ENCODE assay signal across 18 mouse cellular contexts in genomic region chr10:60753941-60754340, GRCm38 (mm10).
"Had no signal": no experiment of that assay in that cellular context is flagged by ENCODE, and none has a peak within 500 bp of the region (broad histone marks: within the 10 kb centered on the region; RNA-seq: fewer than 3 reads in every experiment).

No protein-coding gene starts in this region.

- H3K36me3 ChIP-seq: forebrain, embryonic 15.5 days; hindbrain, embryonic 15.5 days; limb, embryonic 10.5 days; liver, embryonic 13.5 days; liver, embryonic 15.5 days had no signal

- H3K27ac ChIP-seq: forebrain, embryonic 15.5 days; heart, adult 2 months; heart, embryonic 13.5 days; heart, embryonic 15.5 days; hindbrain, embryonic 13.5 days; hindbrain, embryonic 15.5 days; hindbrain, postnatal 0 days; left cerebral cortex, adult 2 months; limb, embryonic 12.5 days; liver, embryonic 13.5 days; liver, embryonic 15.5 days had no signal

- H3K4me3 ChIP-seq: forebrain, embryonic 15.5 days; heart, embryonic 13.5 days; heart, embryonic 15.5 days; hindbrain, embryonic 13.5 days; hindbrain, embryonic 15.5 days; layer of hippocampus, adult 2 months; left cerebral cortex, adult 2 months; limb, embryonic 10.5 days; limb, embryonic 12.5 days; liver, embryonic 13.5 days; liver, embryonic 15.5 days had no signal

- H3K27me3 ChIP-seq: forebrain, embryonic 15.5 days; heart, embryonic 13.5 days; heart, embryonic 15.5 days; hindbrain, embryonic 13.5 days; hindbrain, embryonic 15.5 days; limb, embryonic 12.5 days; liver, embryonic 13.5 days; liver, embryonic 15.5 days had no signal

- DNase-seq: forebrain, postnatal 0 days; gastrocnemius, postnatal 14 days; gastrocnemius, postnatal 36 days; liver; liver, embryonic 13.5 days; liver, postnatal 0 days had no signal
